23 mouse cellular contexts compared by ENCODE assay signal in the genomic region with DNA sequence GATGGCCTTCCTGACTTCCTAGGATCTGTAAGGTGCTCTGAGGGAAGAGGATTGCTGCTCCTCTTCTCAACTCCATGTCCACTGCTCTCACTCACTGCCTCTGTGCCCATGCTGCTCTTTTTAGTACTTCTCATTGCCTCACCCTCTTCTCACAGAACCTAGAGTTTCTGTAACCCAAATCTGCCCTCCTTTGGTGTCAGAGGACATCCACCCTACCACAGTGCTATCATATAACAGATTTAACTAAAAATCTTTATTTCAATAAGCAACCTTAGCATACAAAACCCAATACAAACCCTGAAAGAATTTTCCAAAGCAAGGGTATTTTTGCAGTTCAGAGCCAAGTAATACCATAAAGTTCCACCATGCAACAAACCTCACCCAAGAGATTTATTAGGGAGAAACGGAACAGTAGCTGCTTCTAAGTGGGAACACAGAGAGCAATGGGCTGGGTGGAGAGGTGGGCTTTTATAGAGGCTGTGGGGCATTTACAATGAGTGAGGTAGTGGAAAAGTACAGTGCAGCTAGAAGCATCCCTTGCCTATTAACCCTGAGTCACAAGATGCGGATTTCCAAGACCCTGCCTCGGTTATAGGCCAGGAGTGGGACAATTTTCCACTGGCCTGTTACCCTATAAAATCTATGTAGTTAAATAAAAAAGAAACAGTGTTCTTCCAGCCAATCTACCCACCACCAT.
"Had no signal": no experiment of that assay in that cellular context is flagged by ENCODE, and none has a peak within 500 bp of the region (broad histone marks: within the 10 kb centered on the region; RNA-seq: fewer than 3 reads in every experiment).

No protein-coding gene starts in this region.

- H3K9me3 ChIP-seq: heart, embryonic 13.5 days; heart, embryonic 15.5 days; hindbrain, embryonic 13.5 days; hindbrain, embryonic 15.5 days; limb, embryonic 15.5 days; liver, embryonic 12.5 days had no signal

- H3K9ac ChIP-seq: heart, embryonic 13.5 days; heart, embryonic 15.5 days; hindbrain, embryonic 13.5 days; hindbrain, embryonic 15.5 days; limb, embryonic 15.5 days; liver, embryonic 12.5 days; liver, embryonic 14.5 days had no signal

- ATAC-seq: hindbrain, postnatal 0 days; intestine, embryonic 16.5 days; liver, embryonic 12.5 days had no signal

- H3K4me2 ChIP-seq: heart, embryonic 11.5 days; heart, embryonic 13.5 days; heart, embryonic 15.5 days; hindbrain, embryonic 13.5 days; hindbrain, embryonic 15.5 days; limb, embryonic 15.5 days; liver, embryonic 12.5 days had no signal

- DNase-seq: gastrocnemius, postnatal 14 days; gastrocnemius, postnatal 36 days; heart, adult 11 months; heart, adult 2 months; heart, postnatal 14 days; heart, postnatal 36 days; kidney, adult 11 months; kidney, adult 2 months; kidney, adult 9 months; kidney, postnatal 10 days; kidney, postnatal 36 days; layer of hippocampus, adult 9-11 months; layer of hippocampus, postnatal 36 days had no signal

- H3K27ac ChIP-seq: heart, adult 2 months; heart, embryonic 13.5 days; heart, embryonic 15.5 days; hindbrain, embryonic 13.5 days; hindbrain, embryonic 15.5 days; hindbrain, postnatal 0 days; limb, embryonic 15.5 days; liver, embryonic 12.5 days; liver, embryonic 14.5 days had no signal

- H3K27me3 ChIP-seq: heart, embryonic 13.5 days; heart, embryonic 15.5 days; hindbrain, embryonic 13.5 days; hindbrain, embryonic 15.5 days; limb, embryonic 15.5 days; liver, embryonic 12.5 days had no signal

- H3K4me1 ChIP-seq: heart, embryonic 13.5 days; heart, embryonic 15.5 days; hindbrain, embryonic 13.5 days; hindbrain, embryonic 15.5 days; limb, embryonic 15.5 days; liver, embryonic 12.5 days had no signal

- H3K4me3 ChIP-seq: heart, adult 2 months; heart, embryonic 13.5 days; heart, embryonic 15.5 days; hindbrain, embryonic 13.5 days; hindbrain, embryonic 15.5 days; limb, embryonic 15.5 days; liver, embryonic 12.5 days had no signal

- H3K36me3 ChIP-seq: heart, embryonic 13.5 days; heart, embryonic 15.5 days; hindbrain, embryonic 13.5 days; hindbrain, embryonic 15.5 days; limb, embryonic 15.5 days; liver, embryonic 12.5 days had no signal
